Mouse (Mus musculus) embryonic fibroblast, embryonic 13.5 days (primary cell): ENCODE data around the gene Tnfsf11. TPM values are rescaled to one million over a fixed set of nuclear protein-coding genes. Genes with fewer than 3 reads are reported as not detected.

ENCODE experiments used
- H3K27ac ChIP-seq: 2 replicates; pipeline ENCODE4 v1.5.1; 2012; ENCODE audit warnings: low read length, control low read depth, inconsistent platforms; ENCODE audit not compliant: insufficient read depth
- H3K4me1 ChIP-seq: 2 replicates; pipeline ENCODE4 v1.6.1; 2011; ENCODE audit warnings: low read length; ENCODE audit not compliant: control insufficient read depth, insufficient read depth
- H3K4me3 ChIP-seq: 2 replicates; pipeline ENCODE4 v1.5.1; 2011; ENCODE audit warnings: mild to moderate bottlenecking, control low read depth, low read length; ENCODE audit not compliant: insufficient read depth
- CTCF ChIP-seq: IDR thresholded peaks from 2 replicates; pipeline ENCODE4 v1.5.1; 2011; ENCODE audit warnings: mild to moderate bottlenecking, control low read depth, low read length, moderate library complexity, borderline replicate concordance; ENCODE audit not compliant: insufficient read depth
- POLR2A ChIP-seq: IDR thresholded peaks from 2 replicates; pipeline ENCODE4 v1.6.1; 2011; ENCODE audit warnings: low read depth, mild to moderate bottlenecking, control low read depth, low read length, moderate library complexity
- polyA plus RNA-seq: library from polyadenylated mRNA; stranded (reverse); fragments of >200 nt; gene quantifications from 2 replicates; pipeline ENCODE4 v1.2.4, GENCODE M21; 2011; ENCODE audit warnings: low read depth; ENCODE audit not compliant: missing spikeins, insufficient read length

The Tnfsf11 gene
- polyA plus RNA-seq, 1 experiment = 7.5 TPM

GRCm38 (mm10) chr14:78289912-78290523, 17.8 kb downstream of the Tnfsf11 start:
- TF ChIP-seq CTCF (no peak), POLR2A (no peak)
- no peak overlapping the region for H3K27ac ChIP-seq
- 0 out of 2 replicates have a peak, but pooled peaks cover 2% of the 10 kb centered on the region for H3K4me1 ChIP-seq
- no peak overlapping the region for H3K4me3 ChIP-seq

GRCm38 (mm10) chr14:78288903-78289302, 18.9 kb downstream of the Tnfsf11 start:
- H3K27ac ChIP-seq = no peak overlapping the region
- TF ChIP-seq POLR2A (no peak), CTCF (no peak)

GRCm38 (mm10) chr14:78287906-78288800, 19.7 kb downstream of the Tnfsf11 start:
- Histone ChIP-seq H3K27ac (no peak overlapping the region), H3K4me3 (no peak overlapping the region), H3K4me1 (0 out of 2 replicates have a peak, but pooled peaks cover 2% of the 10 kb centered on the region)
- TF ChIP-seq POLR2A (no peak), CTCF (no peak)

More at GRCm38 (mm10) chr14:78288903-78289302, 18.9 kb downstream of the Tnfsf11 start:
- H3K4me1 ChIP-seq = 0 out of 2 replicates have a peak, but pooled peaks cover 2% of the 10 kb centered on the region
- H3K4me3 ChIP-seq = no peak overlapping the region

- 0 out of 2 replicates have a peak, but pooled peaks cover 2% of the 10 kb centered on the region for H3K4me1 ChIP-seq
- TF ChIP-seq CTCF (no peak), POLR2A (no peak)
- H3K27ac ChIP-seq = no peak overlapping the region
Observed at GRCm38 (mm10) chr14:78286011-78286548, 21.8 kb downstream of the Tnfsf11 start.

GRCm38 (mm10) chr14:78282490-78282889, 25.4 kb downstream of the Tnfsf11 start:
- no peak overlapping the region for H3K27ac ChIP-seq
- H3K4me3 ChIP-seq = no peak overlapping the region
- no peaks in the 10 kb centered on the region for H3K4me1 ChIP-seq
- no peak for TF ChIP-seq CTCF
- TF ChIP-seq POLR2A = no peak

More at GRCm38 (mm10) chr14:78286011-78286548, 21.8 kb downstream of the Tnfsf11 start:
- H3K4me3 ChIP-seq = no peak overlapping the region

GRCm38 (mm10) chr14:78276395-78276930, 31.4 kb downstream of the Tnfsf11 start:
- Histone ChIP-seq H3K27ac (no peak overlapping the region), H3K4me1 (no peaks in the 10 kb centered on the region; the same call in 1 of the 2 replicates), H3K4me3 (no peak overlapping the region)
- TF ChIP-seq CTCF = no peak
- TF ChIP-seq POLR2A = no peak

GRCm38 (mm10) chr14:78274851-78275250, 33.0 kb downstream of the Tnfsf11 start:
- no peak overlapping the region for H3K4me3 ChIP-seq
- H3K4me1 ChIP-seq = no peaks in the 10 kb centered on the region; the same call in 1 of the 2 replicates
- H3K27ac ChIP-seq = no peak overlapping the region
- TF ChIP-seq POLR2A (no peak), CTCF (no peak)

- H3K4me1 ChIP-seq = no peaks in the 10 kb centered on the region; the same call in 1 of the 2 replicates
- no peak for TF ChIP-seq CTCF
- no peak for TF ChIP-seq POLR2A
- H3K4me3 ChIP-seq = no peak overlapping the region
- H3K27ac ChIP-seq = no peak overlapping the region
Observed at GRCm38 (mm10) chr14:78274146-78274545, 33.7 kb downstream of the Tnfsf11 start.

- no peaks in the 10 kb centered on the region; the same call in 1 of the 2 replicates for H3K4me1 ChIP-seq
- no peak overlapping the region for H3K4me3 ChIP-seq
- no peak overlapping the region for H3K27ac ChIP-seq
- TF ChIP-seq POLR2A (no peak), CTCF (peak; percentile 78)
Observed at GRCm38 (mm10) chr14:78273571-78273970, 34.3 kb downstream of the Tnfsf11 start.
